Mouse (Mus musculus) thymus, postnatal 4 days (tissue): ENCODE measurements around the gene Tmem39b.
"Not testable (repeated sequence)": the region's sequence is repeated elsewhere in the genome, so short reads cannot be mapped to it uniquely, and the experiment has no call there.

ENCODE experiments used
- DNase-seq: peaks from one replicate; pipeline ENCODE4 v3.0.0; 2021

Gene Tmem39b

DNA sequence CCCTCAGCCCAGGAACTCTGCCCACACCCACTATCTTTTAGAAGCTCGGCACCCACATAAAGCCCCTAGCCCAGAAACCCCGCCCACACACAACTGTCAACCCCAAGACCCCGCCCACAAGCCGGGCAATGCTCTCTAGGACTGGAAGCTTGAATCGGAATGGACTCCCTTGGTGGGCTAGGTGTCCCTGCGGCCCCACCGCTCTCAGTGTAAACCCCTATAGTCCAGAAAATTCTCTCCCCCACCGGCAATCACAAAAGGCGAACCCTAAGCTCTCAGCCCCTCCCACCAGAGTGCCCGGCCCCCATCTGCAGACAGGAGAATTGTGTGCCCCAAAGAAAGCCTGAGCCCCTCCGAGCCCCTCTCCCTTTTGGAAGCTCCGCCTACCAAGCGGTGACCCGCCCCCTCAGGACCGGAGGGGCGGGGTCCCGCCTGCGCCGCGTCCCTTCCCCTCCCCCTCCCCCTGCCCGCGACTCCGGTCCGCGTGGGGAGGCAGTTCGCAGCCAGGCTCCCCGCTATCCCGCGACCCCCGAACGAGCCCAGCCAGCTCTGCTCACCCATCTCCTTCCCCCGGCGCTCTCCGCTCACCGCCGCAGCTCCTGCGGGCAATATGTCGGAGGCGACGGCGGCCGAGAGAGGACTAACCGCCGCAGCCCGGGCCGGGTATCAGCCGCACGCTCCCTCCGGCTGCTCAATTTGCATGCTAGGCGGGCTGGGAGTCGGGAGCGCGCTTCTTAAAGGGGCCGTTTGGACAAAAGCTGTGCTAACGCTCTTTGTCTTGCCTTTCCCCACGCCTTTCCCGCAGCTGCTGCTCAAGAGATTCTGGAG lies at the start of gene Tmem39b:
Gene Tmem39b (minus strand): TSS at position 681 of the 828 bp plus-strand sequence.
- DNase-seq: peak; percentile 90

DNA sequence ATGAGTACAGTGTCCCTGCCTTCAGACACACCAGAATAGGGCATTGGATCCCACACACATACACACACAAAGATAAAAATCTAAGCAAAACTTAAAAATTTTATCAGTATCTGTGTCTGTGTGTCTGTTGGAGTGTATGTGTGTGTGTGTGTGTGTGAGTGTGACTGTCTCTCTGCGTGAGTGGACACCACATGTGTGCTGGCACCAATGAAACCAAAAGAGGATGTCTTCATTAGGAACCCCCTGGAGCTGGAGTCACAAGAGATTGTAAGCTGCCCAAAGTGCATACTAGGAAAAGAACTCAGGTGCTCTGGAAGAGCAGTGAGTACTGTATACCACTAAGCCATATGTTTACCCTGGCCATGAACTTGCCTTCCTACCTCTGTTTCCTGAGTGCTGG lies 49.5 kb upstream of the Tmem39b start:
- no peak for DNase-seq

DNA sequence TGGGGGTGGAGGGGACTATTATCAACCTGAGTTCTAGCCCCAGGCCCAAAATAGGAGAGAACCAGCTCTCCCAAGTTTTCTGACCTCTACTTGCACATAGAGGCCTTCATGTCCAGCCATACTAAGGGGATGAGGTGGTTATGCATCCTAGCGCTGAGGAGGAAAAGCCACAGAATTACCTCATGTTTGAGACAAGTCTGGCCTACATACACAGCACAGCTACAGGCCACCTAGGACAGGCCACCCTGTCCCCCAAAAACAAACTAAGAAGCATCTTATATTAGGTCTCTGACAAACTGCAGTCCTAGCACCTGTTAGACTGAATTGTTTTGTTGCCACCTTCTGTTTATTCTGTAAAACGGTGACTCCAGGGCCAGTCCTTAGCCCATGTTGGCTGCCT lies 46.9 kb upstream of the Tmem39b start:
- no peak for DNase-seq

DNA sequence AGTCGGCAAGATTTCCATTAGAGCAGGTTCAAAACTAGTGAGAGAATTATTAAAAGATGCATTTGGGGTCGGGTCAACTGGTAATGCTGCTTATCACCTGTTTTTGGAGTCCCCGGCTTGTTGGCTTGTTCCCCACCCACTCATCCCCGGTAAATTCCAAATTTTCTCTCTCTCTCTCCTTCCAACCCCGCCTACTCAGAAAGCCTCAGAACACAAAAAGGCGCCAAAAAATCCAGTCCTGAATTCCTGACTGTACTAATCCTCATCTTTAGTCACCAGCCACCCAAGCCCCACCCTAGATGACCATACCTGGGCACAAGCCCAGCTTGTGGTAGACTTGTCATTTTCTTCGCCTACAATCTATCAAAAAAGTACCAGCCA lies 46.4 kb upstream of the Tmem39b start:
- no peak for DNase-seq

DNA sequence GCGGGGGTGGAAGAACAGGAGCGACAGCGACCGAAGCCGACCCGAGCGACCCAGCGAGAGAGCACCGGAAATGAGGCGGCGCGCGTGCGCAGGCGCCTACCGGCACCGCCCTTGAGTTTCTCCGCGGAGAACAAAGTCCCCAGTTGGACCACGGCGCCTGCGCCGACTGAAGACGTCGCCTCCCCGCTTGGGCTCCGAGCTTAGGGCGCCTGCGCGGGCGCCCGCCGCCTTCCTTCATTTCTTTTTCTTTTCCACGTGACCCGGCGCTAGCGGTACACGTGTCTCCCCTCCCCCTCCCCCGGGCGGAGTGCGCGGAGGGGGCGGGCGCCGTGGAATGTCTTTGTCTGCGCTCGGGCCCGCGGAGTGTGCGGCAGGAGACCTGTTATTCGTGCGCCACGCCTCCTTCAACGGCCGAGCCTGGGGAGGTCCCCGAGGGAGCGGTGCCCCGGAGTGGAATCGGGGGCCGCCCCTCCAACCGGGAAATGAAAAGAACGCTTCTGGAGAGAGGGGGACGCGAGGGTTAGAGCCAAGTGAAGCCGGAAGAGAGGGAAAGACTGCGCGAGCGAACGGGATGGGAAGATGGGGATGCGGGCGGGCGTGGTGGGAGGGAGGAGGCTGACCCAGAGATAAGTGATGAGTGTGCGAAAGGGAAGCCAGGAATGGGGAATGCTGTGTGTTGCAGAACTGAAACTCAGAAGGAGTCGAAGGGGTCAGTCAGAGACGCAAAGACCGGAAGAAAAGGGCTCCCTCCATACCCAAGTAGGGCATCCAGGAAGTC lies 45.8 kb upstream of the Tmem39b start, which contains the start of gene Khdrbs1:
Gene Khdrbs1 (minus strand): TSS at position 72 of the 778 bp plus-strand sequence.
- DNase-seq: peak; percentile 98

DNA sequence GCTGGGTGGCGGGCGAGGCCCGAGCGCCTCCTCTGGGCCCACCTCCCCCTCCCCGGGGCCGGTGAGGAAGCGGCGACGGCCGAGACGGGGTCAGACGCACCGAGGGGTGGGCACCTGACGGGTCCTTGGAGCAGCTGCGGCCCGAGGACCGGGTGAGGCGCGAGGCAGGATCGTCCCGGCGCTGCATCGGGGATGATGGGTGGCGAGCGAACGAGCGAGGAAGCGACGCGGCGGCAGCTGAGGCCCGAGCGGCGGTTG lies 45.3 kb upstream of the Tmem39b start:
- no peak for DNase-seq

DNA sequence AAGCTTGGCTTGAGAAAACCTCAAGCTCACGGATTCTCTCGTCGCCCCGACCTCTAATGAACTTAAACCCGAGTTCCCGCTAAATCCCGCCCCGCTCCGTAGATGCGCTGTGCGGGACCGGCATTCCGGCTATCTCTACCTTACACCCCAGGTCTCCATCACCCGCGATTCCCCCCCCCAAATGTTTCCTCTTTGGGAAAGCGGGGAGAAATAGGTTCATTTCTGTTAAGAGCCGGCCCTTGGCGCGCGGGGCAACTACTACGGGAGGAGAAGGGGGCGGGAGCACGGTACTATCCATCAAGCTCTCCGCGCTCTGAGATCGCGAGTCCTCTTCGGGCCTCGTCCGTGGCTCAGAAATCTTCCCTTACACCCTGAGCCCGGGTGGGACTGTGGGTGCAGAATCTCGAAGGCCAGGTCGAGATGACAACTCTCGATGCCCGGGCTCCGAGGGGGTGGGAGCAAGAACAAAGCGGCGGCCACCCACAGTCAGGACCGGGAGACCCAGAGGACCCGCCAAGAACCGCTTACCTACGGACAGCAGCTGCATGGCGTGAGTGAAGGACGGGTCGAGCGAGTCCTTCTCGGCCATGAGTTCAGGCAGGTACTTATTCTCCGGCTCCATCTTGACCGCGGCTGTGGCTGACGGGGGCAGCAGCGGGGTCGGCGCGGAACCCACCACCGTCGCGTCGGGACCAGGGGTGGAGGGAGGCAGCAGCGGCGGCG lies 44.8 kb upstream of the Tmem39b start:
- DNase-seq: peak; percentile 70

DNA sequence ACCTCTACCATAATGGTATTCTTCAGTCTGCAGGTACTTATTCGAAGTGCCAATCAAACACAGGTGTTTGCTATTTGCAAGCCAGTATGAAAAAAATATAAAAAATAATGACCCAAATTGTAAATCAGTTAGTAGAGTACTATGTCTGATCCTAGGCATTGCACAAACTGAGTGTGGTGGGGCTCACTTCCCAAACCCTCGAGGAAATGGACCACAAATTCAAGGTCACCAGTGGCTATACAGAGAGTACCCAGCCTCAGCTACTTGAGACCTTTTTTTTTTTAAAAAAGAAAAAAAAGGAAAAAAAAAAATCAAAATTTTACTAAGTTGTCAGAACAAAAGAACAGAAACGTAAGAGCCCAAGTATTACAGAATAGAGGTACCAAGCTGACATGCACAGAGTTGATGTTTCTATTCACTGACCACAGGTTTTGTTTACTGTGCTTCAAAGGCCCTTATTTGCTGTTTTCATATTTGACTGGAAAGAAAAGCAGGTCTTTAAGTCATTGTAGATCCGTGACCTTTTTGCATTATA lies 42.5 kb upstream of the Tmem39b start:
- DNase-seq: no peak

DNA sequence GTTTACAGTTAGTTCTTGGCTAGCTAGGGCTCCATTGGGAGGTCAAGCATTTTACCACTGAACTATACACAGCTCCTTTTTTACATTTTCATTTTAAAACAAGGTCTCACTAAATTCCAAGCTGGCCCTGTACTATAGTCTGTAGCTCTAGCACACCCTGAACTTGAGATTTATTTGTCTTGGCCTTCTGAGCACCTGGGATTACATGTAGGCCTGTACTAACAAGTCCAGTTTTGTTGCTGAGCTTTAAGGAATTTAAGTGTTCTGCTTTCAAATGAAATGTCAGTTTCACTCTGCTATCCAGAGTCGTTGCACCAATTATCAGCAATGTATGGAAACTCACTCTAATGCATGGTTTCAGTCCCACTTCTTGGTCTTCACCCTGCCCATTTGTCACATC lies 39.5 kb upstream of the Tmem39b start:
- DNase-seq: no peak

DNA sequence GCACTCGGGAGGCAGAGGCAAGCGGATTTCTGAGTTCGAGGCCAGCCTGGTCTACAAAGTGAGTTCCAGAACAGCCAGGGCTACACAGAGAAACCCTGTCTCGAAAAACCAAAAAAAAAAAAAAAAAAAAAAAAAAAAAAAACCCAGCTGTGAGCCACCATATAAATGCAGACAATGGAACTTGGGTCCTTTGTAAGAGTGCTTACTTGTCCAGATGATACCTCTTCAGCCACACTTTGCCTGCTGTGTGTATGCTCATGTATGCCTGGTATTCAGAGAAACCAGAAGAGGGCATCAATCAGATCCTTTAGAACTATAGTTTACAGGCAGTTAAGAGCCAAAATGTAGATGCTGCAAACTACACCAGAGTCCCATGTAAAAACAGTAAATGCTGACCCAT lies 38.8 kb upstream of the Tmem39b start:
- DNase-seq: not testable (repeated sequence)

DNA sequence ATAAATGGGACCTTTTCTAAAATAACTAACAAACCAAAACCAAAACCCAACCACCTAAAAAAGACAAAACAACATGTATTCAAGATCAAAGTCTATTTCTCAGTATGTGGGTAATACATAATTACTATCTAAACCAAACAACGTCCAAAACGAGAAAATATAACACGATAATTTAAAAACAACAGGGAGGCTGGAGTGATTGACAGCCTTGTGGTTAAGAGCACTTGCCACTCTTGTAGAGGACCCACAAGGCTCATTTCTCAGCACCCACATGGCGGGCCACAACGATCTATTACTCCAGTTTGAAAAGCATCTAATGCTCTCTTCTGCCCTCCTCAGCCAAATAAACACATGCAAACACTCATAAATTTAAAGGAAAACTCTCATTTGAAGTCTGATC lies 34.8 kb upstream of the Tmem39b start:
- DNase-seq: no peak

DNA sequence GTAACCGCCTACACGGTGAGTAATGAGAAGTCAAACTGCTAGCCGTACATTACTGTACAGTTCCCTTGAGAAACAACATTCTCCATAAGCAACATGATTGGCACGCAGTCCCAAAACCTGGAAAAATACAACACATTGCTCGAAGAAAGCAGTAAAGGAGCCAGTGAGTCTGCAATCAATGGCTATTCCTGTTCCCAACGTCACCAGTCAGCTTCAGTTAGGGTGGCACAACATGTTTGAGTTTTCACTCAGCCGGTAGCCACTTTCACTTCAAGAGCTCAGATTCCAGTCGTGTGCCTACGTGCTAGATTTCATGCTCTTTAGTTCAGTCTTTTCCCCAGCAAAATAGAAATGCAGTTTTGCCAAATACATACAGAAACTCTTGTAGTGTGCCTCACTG lies 19.7 kb upstream of the Tmem39b start:
- no peak for DNase-seq

DNA sequence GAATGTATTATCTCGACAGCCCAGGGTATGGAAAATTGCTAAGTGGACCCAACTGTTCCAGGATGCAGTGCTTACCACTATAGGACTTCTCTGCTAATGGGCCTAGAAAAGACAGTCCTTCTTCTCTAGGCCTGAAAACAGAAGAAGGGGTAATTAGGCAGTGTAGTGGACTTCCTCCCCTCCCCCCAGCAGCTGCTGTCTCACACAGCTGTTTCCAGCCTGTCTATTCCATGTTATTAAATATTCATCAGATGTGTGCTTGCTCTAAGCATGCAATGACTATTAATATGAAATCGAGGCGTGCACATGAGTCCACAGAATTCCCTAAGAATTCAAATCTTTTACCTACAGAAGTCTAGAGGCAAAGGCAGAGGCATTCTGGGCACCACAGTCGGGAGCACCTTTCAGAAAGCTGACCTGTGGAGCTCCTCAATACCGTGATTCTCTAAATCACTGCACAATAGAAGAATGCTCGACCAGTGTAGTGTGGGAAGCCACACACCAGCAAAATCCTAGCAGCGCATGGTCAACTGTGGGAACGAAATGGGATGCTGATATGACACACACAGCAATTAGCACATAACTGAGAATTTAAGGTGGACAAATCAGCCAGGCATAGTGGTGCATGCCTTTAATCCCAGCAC lies 13.0 kb upstream of the Tmem39b start:
- DNase-seq: no peak

DNA sequence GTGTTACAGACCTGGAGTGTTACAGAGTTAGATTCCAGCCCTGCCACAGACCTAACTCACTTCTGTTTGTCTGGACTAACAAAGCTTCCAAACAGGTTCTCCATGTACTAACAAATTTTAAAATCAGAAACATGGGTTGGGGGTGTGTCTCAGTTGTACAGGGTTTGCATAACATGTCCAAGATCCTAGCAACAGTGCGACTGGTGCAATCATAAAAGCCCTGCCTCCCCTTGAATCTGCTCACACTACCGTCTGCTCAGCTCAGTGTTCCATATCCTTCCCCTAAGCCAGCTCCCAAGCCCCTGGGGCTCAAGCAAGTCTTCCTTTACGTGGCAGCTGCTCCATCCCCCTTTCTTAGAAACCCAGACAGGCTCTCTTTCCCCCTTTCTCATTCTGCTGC lies 10.1 kb upstream of the Tmem39b start:
- no peak for DNase-seq

DNA sequence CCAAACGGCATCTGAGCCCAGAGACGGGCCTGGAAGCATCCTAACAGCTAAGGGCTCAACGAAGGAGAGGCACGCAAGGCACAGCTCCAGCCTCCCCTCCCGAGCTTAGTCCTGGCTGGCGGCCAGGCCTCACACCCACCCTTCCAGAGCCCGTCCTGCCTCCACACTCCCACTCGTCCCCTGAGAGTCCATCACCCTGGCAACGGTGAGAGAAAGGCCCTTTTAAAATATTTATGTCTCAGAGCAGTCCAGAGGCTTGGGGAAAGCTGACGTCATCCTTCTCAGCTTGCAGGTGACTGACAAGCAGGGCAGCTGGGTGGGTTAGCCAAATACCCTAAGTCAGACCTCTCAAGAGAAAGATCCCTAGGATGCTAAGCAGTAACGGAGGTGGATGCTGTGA lies 5.8 kb upstream of the Tmem39b start:
- peak; percentile 28 for DNase-seq

DNA sequence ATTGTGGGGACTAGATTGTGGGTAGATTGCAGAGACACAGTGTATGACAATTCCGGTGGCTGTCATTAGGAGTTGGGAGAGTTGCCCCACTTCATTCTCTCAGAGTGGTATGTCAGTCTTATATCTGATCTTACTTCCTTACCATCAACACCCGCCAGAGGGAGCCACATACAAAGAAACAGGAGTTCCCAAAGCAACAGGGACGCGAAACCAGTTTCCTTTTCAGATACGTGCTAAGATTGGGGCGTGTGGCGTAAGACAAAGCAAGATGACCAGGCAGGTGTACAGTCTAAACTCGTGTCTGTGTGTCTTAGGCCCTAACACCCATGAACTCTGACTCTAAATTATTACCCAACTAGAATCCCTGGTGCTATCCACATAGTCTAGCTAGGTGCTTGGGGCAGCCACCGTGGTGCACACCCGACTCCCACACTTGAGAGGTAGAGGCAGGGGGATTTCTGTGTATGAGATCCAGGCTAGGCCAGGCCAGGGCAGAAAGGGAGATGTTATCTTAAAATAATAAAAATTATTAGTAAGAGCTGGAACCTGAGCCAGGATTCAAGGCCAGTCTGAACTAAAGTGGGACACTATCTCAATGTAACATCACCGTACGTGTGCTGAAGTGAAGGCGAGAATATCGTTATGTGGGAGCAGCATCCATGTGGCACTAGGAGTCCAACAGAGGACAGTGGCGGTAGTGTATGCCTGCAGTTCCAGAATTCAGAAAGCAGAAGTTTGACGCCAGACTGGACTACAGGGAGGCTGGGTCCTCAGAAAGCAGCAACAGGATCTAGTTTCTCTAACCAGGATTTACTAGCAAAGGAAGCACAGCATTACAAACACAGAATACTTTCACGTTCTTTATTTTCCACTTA lies 5.1 kb upstream of the Tmem39b start:
- DNase-seq: peak; percentile 93

DNA sequence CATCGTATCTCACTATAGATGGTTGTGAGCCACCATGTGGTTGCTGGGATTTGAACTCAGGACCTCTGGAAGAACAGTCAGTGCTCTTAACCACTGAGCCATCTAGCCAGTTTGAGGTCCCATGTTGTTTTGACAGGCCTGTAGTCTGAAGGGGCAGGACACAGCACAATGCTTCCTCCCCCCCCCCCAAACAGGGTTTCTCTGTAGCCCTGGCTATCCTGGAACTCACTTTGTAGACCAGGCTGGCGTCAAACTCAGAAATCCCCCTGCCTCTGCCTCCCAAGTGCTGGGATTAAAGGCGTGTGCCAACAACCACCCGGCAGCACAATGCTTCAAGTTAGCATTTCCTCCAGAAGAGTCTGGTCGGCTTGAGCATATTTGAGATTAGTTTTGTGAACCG lies 4.0 kb upstream of the Tmem39b start:
- DNase-seq: not testable (repeated sequence)

DNA sequence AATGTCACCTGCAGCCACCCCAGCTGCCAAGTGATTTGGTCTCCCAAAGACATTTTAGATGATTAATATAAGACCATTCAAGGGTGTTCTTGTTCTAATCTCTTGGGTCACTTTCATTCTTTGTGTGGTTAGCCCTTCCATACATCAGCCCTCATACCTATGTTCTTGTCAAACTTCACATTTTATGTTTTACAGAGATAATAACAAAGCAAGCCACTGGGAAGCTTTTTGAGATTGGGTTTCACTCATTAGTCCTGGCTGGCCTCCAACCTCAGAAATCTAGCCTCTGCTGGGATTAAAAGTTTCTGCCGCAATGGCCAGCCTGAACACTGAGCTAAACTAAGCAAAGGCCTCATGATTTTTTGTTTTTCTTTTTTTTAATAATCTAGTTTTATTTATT lies 3.6 kb upstream of the Tmem39b start:
- DNase-seq: no peak

DNA sequence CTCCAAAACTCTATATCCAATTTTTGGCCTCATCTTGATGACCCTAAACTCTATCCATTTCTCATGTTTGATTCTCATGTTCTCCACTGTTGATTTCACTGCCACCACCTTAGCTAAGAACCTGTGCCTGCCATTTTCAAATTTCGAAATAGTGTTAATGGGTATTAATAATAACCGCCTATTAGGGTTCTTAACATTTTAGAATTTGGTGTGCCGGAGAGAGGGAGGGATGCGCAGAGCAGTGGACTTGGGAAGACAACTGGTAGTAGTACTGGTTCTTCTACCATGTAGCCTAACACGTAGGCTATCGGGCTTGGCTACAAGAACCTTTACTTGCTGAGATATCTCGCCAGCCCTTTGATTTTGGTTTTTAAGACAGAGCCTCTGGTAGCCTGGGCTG lies 553 bp upstream of the Tmem39b start:
- DNase-seq: peak; percentile 21

DNA sequence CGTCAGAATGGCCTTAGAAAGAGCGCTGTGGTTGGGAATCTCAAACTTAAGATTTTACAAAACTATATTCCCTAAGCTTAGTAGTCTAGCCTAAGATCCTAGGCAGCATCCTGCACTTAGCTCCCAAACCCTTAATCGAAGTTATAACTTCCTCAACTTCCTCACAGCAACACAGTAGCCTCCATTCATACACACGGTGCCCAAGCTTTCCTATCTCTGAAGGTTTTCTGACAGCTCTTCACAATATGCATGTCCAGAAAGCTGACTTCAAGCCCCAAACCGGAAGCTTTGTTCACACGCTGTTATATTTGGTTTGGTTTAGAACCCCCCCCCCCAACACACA lies 852 bp downstream of the Tmem39b start:
- DNase-seq: no peak

DNA sequence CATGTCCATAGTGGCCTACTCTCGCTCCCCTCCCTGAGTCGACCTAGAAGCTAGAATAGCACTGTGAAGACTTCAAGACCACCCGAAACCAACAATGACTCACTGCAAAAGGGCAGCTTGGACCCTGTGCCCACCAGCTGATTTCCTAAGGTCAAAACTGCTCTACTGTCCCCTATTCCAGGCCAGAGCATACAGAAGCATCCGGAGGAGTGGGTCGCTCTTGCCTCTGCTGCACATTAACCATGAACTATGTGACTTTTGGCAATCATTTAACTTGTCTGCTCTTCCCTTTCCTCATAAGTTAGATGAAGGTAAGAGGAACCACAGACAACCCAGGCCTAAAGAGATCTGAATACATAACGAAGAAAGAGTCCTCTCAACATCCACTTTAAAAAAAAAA lies 12.1 kb downstream of the Tmem39b start:
- no peak for DNase-seq

DNA sequence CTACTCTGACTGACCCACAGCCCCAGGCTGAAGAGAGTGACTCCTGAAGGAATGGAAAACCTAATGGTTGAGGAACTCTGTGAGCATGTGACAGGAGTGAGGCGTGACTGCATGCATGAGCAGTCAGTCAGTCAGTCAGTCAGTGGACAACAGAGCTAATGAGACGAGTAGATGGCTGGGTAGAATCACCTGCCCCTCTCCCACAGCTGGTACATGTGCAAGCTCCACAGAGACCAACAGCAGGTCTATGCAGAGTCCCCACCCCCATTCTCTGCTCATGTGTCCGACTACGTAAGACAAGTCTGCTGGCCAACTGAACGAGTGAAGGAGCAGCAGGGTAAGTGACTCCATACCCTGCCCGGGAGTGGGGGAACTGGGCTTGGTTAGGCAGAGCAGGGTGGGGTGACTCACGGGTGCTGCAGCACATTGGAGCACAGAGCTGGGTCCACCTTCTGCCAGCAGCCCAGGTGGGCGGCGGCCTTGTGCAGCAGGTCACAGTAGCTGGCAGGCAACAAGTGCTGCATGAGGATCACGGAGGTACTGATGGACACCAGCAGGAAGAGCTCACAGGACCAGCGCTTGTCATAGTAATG lies 12.6 kb downstream of the Tmem39b start:
- DNase-seq: no peak
